Mouse (Mus musculus) C3H10T1/2 (cell line): Measurements from ENCODE around the gene Rfesd. TPM values are rescaled to one million over a fixed set of nuclear protein-coding genes. Genes with fewer than 3 reads are reported as not detected.

Source experiments
- polyA plus RNA-seq, 2 experiments: library from polyadenylated mRNA; unstranded; fragments of >200 nt; fragmentation: generic; extraction: Trizol; gene quantifications; one replicate each; pipeline ENCODE4 v1.2.1; 2012; ENCODE audit warnings: missing spikeins in 2 of 2

The Rfesd gene
- 10 to 100 TPM in 1 of 2 experiments, 1 to 10 TPM in 1; 1.1 to 13.2 TPM for polyA plus RNA-seq

GRCm38 (mm10) chr13:76017974-76018843 is at the start of gene Rfesd:
Gene Rfesd, minus strand, starts transcription at chr13:76018719.

DNA sequence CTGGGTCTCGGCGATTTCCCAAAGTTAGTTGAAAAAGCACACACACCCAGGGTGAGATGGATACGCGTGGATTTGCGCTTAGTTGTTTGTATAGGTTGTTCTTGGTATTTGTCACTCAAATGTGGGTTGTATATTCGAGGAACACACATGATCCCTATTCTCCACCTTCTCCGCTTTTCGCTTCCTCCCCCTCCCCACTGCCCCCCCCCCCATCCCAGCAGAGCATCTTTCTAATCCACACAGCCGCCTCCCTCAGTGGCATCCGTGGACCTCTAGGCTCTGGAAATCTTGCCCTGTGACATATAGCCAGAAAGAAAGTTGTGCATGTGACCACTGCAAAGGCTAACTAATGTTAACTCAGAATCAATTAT is 38.4 kb upstream of the Rfesd start, which contains the start of gene Gpr150:
Gpr150 (minus strand) TSS at position 101 of the 371 bp plus-strand sequence.

DNA sequence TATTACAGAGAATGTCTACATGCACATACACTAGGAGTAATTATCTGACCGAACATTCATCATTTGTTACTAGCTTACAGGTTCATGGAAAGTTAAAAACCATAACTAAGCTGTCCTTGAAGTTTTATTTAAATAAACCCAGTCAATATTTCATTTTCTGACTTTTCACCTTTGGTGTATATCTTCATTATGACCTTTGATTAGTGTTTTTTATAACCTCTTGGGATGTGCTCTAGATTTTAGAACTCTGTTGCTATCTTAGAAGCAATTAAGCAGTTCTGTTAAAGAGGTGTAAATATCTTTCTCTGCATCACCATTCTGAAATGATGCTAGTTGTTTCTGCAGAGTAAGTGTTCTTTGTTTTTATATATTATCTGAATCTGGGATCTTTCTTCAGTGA is 51.7 kb downstream of the Rfesd start, which contains the start of gene Spata9:
Spata9 (plus strand) TSS at position 301 of the 400 bp plus-strand sequence.

Other genes with a start within 250 kb of the Rfesd start
- gene Glrx, start 178.9 kb downstream of the Rfesd start, polyA plus RNA-seq = 100 to 1,000 TPM in 1 of 2 experiments, 10 to 100 TPM in 1; 42.1 to 130 TPM
- gene Rhobtb3, start 74.8 kb downstream of the Rfesd start, polyA plus RNA-seq = 1 to 10 TPM; 1.5 to 6.4 TPM
- under 1 TPM; 0.46 to 0.97 TPM for gene Spata9, start 51.6 kb downstream of the Rfesd start, polyA plus RNA-seq
- gene Gpr150, start 38.3 kb upstream of the Rfesd start, polyA plus RNA-seq = not detected
- 1 to 10 TPM in 1 of 2 experiments, under 1 TPM in 1; 0.33 to 4.6 TPM for gene Arsk, start 79.9 kb upstream of the Rfesd start, polyA plus RNA-seq
- gene Ttc37, start 80.0 kb upstream of the Rfesd start, polyA plus RNA-seq = 1 to 10 TPM in 1 of 2 experiments, under 1 TPM in 1; 0.48 to 2.8 TPM